Mouse (Mus musculus): Measurements from ENCODE around the gene Faf2. TPM values are rescaled to one million over a fixed set of nuclear protein-coding genes. Genes with fewer than 3 reads are reported as not detected.
"Not testable (repeated sequence)": the region's sequence is repeated elsewhere in the genome, so short reads cannot be mapped to it uniquely, and the experiment has no call there.

The Faf2 gene
- polyA plus RNA-seq, 1 experiment, result 30.3 TPM

- Histone ChIP-seq H3K4me3 (no peak overlapping the region), H3K4me2 (ENCODE audit: low read depth) (peak overlapping the region; percentile 53)
These were observed 12.3 kb upstream of the Faf2 start for GRCm38 (mm10) chr13:54609301-54609700.

DNA sequence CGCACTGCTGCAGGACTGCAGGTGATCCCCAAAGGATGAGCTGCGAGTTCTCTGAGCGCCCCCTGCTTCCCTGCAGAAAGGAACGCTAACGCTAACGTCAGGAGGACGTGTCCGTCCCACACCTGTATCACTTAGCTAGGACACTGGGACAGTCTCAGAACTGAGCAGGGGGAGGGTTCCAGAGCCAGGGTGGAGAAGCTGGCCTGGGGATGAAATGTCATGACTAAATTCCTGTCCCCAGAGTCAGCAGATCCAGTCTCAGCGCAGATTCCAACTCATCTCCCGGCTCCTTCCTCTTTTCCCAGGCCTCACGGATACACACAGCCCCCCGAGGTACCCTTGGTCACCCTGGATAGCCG lies 11.0 kb upstream of the Faf2 start:
- no peaks in the 10 kb centered on the region for H3K79me2 ChIP-seq (ENCODE audit: control insufficient read depth, insufficient read depth)
- TF ChIP-seq POLR2AphosphoS2 (IDR thresholded peaks at IDR 0.05; ENCODE audit: insufficient read length, low read depth) (no peak), POLR2A (IDR thresholded peaks at IDR 0.05; ENCODE audit: insufficient read length, low read depth) (no peak), TCF3 (IDR thresholded peaks at IDR 0.05; ENCODE audit: insufficient read length, low read depth) (no peak), MYOD1 (IDR thresholded peaks at IDR 0.05; ENCODE audit: control insufficient read depth in 1 of 3, insufficient read length in 2 of 3, low read depth in 2 of 3) (no peak), MYOG (IDR thresholded peaks at IDR 0.05; ENCODE audit: control insufficient read depth in 1 of 3, insufficient read depth in 1 of 3, insufficient read length in 2 of 3, low read depth in 2 of 3) (no peak), TCF12 (IDR thresholded peaks at IDR 0.05; ENCODE audit: insufficient read depth, poor library complexity, severe bottlenecking) (no peak), USF1 (IDR thresholded peaks at IDR 0.05; ENCODE audit: low read depth) (no peak), REST (IDR thresholded peaks at IDR 0.05; ENCODE audit: insufficient read depth, insufficient read length) (no peak), SRF (IDR thresholded peaks at IDR 0.05; ENCODE audit: control insufficient read depth, insufficient read length, low read depth) (no peak), MAX (IDR thresholded peaks at IDR 0.05; ENCODE audit: low read depth) (no peak), E2F4 (IDR thresholded peaks at IDR 0.05; ENCODE audit: insufficient read depth) (no peak), CEBPB (IDR thresholded peaks at IDR 0.05; ENCODE audit: insufficient read depth, poor library complexity, severe bottlenecking) (no peak)

More at GRCm38 (mm10) chr13:54609301-54609700, 12.3 kb upstream of the Faf2 start:
- H3ac ChIP-seq (ENCODE audit: control insufficient read depth, insufficient read length), result no peak overlapping the region
- no peak for TF ChIP-seq CEBPB (IDR thresholded peaks at IDR 0.05; ENCODE audit: insufficient read depth, poor library complexity, severe bottlenecking)
- no peak for TF ChIP-seq MAX (IDR thresholded peaks at IDR 0.05; ENCODE audit: low read depth)
- no peak for TF ChIP-seq REST (IDR thresholded peaks at IDR 0.05; ENCODE audit: insufficient read depth, insufficient read length)
- no peak for TF ChIP-seq TCF12 (IDR thresholded peaks at IDR 0.05; ENCODE audit: insufficient read depth, poor library complexity, severe bottlenecking)
- no peak for TF ChIP-seq USF1 (IDR thresholded peaks at IDR 0.05; ENCODE audit: low read depth)
- TF ChIP-seq POLR2AphosphoS2 (IDR thresholded peaks at IDR 0.05; ENCODE audit: insufficient read length, low read depth), result no peak
- TF ChIP-seq SRF (IDR thresholded peaks at IDR 0.05; ENCODE audit: control insufficient read depth, insufficient read length, low read depth), result no peak
- no peak for TF ChIP-seq E2F4 (IDR thresholded peaks at IDR 0.05; ENCODE audit: insufficient read depth)
- no peak for TF ChIP-seq MYOD1 (IDR thresholded peaks at IDR 0.05; ENCODE audit: control insufficient read depth in 1 of 3, insufficient read length in 2 of 3, low read depth in 2 of 3)
- no peak for TF ChIP-seq POLR2A (IDR thresholded peaks at IDR 0.05; ENCODE audit: insufficient read length, low read depth)
- no peak for TF ChIP-seq MYOG (IDR thresholded peaks at IDR 0.05; ENCODE audit: control insufficient read depth in 1 of 3, insufficient read depth in 1 of 3, insufficient read length in 2 of 3, low read depth in 2 of 3)
- no peaks in the 10 kb centered on the region for H3K79me2 ChIP-seq (ENCODE audit: control insufficient read depth, insufficient read depth)
- no peaks in the 10 kb centered on the region for H3K36me3 ChIP-seq (ENCODE audit: control insufficient read depth, insufficient read depth)
- no peaks in the 10 kb centered on the region for H3K27me3 ChIP-seq (ENCODE audit: control insufficient read depth, insufficient read depth, insufficient read length)

GRCm38 (mm10) chr13:54610972-54611754 lies 10.4 kb upstream of the Faf2 start, which contains the start of gene Cltb:
Cltb (minus strand) TSS chr13:54611344.
- Histone ChIP-seq H3ac (ENCODE audit: control insufficient read depth, insufficient read length) (peak within 1 kb of the TSS; percentile 13), H3K36me3 (ENCODE audit: control insufficient read depth, insufficient read depth) (no peaks in the 10 kb centered on the region), H3K27me3 (ENCODE audit: control insufficient read depth, insufficient read depth, insufficient read length) (no peaks in the 10 kb centered on the region), H3K79me2 (ENCODE audit: control insufficient read depth, insufficient read depth) (no peaks in the 10 kb centered on the region), H3K4me3 (peak within 1 kb of the TSS; percentile 36), H3K4me2 (ENCODE audit: low read depth) (peak within 1 kb of the TSS; percentile 75)
- no peak for TF ChIP-seq REST (IDR thresholded peaks at IDR 0.05; ENCODE audit: insufficient read depth, insufficient read length)
- TF ChIP-seq POLR2A (IDR thresholded peaks at IDR 0.05; ENCODE audit: insufficient read length, low read depth), result peak; percentile 73
- TF ChIP-seq MYOG (IDR thresholded peaks at IDR 0.05; ENCODE audit: control insufficient read depth in 1 of 3, insufficient read depth in 1 of 3, insufficient read length in 2 of 3, low read depth in 2 of 3), result peak in 1 of 3 experiments; percentile 3
- peak; percentile 68 for TF ChIP-seq POLR2AphosphoS2 (IDR thresholded peaks at IDR 0.05; ENCODE audit: insufficient read length, low read depth)
- no peak for TF ChIP-seq MAX (IDR thresholded peaks at IDR 0.05; ENCODE audit: low read depth)

More for the DNA sequence above, 11.0 kb upstream of the Faf2 start:
- no peaks in the 10 kb centered on the region for H3K27me3 ChIP-seq (ENCODE audit: control insufficient read depth, insufficient read depth, insufficient read length)
- H3K4me3 ChIP-seq, result peak overlapping the region; percentile 36
- H3ac ChIP-seq (ENCODE audit: control insufficient read depth, insufficient read length), result peak overlapping the region; percentile 13
- peak overlapping the region; percentile 75 for H3K4me2 ChIP-seq (ENCODE audit: low read depth)
- no peaks in the 10 kb centered on the region for H3K36me3 ChIP-seq (ENCODE audit: control insufficient read depth, insufficient read depth)

GRCm38 (mm10) chr13:54613141-54613540 lies 8.4 kb upstream of the Faf2 start:
- not testable (repeated sequence) for H3ac ChIP-seq (ENCODE audit: control insufficient read depth, insufficient read length); H3K4me3 ChIP-seq; H3K79me2 ChIP-seq (ENCODE audit: control insufficient read depth, insufficient read depth); H3K27me3 ChIP-seq (ENCODE audit: control insufficient read depth, insufficient read depth, insufficient read length); H3K4me2 ChIP-seq (ENCODE audit: low read depth); H3K36me3 ChIP-seq (ENCODE audit: control insufficient read depth, insufficient read depth)

DNA sequence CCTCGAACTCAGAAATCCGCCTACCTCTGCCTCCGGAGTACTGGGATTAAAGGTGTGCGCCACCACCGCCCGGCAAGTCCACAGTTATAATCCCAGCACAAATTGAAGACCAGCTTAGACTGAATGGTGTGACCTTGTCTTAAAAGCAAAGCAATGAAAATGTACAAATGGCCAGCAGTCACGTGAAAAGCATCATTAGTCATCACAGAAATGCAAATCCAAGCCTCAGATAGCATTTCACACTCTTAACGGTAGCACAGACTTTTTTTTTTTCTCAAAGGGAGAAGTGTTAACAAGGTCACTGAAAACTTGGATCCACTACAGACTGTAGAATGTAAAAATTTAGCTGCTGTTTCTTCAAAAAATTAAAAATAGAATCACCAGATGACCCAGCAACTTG lies 5.3 kb upstream of the Faf2 start:
- Histone ChIP-seq H3K79me2 (ENCODE audit: control insufficient read depth, insufficient read depth) (no peaks in the 10 kb centered on the region), H3K4me2 (ENCODE audit: low read depth) (no peak overlapping the region), H3K36me3 (ENCODE audit: control insufficient read depth, insufficient read depth) (no peaks in the 10 kb centered on the region), H3K27me3 (ENCODE audit: control insufficient read depth, insufficient read depth, insufficient read length) (no peaks in the 10 kb centered on the region), H3K4me3 (no peak overlapping the region), H3ac (ENCODE audit: control insufficient read depth, insufficient read length) (no peak overlapping the region)
- TF ChIP-seq TCF12 (IDR thresholded peaks at IDR 0.05; ENCODE audit: insufficient read depth, poor library complexity, severe bottlenecking) (no peak), REST (IDR thresholded peaks at IDR 0.05; ENCODE audit: insufficient read depth, insufficient read length) (no peak), USF1 (IDR thresholded peaks at IDR 0.05; ENCODE audit: low read depth) (no peak), E2F4 (IDR thresholded peaks at IDR 0.05; ENCODE audit: insufficient read depth) (no peak), POLR2AphosphoS2 (IDR thresholded peaks at IDR 0.05; ENCODE audit: insufficient read length, low read depth) (no peak), SRF (IDR thresholded peaks at IDR 0.05; ENCODE audit: control insufficient read depth, insufficient read length, low read depth) (no peak), TCF3 (IDR thresholded peaks at IDR 0.05; ENCODE audit: insufficient read length, low read depth) (no peak), POLR2A (IDR thresholded peaks at IDR 0.05; ENCODE audit: insufficient read length, low read depth) (no peak), CEBPB (IDR thresholded peaks at IDR 0.05; ENCODE audit: insufficient read depth, poor library complexity, severe bottlenecking) (no peak), MYOD1 (IDR thresholded peaks at IDR 0.05; ENCODE audit: control insufficient read depth in 1 of 3, insufficient read length in 2 of 3, low read depth in 2 of 3) (no peak)
